Mouse (Mus musculus): ENCODE measurements around the gene Cct6b.

Gene Cct6b

DNA sequence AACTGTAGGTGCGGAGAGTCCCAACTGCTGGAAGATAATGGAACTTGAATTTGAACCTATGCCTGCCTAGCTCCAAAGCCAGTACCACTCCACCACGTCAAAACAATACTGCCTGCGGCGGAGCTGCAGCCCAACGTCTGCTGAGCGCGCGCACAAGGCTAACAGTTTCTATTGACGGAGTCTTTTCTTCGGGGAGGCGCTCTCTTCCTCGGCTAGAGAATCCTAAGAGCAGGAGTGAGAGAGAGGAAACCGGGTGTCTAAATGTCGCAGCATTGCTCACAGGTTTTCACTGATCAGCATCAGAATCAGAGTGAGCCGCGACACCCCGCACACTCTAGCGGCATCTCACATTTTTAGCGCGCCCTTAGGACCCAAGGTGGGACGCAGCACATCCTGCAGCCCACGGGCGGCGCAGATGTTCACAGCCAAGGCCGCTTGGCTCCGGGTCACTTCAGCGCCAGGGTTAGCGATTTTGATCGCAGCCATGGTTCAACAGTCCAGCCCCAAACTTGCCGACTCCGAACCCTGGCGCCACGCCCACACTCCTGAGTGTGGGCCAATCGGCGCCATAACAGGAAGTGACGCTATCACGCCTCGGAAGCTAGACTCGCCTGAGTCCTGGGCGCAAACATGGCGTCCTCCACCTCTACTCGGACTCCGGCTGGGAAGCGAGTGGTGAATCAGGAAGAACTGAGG lies at the start of gene Cct6b, which contains the start of gene Zfp830:
TSS of gene Cct6b (minus strand) at position 580 of the 696 bp plus-strand sequence.
TSS of gene Zfp830 (plus strand) at position 604 of the 696 bp plus-strand sequence.
- peak; percentile 91 to 94 for DNase-seq (ENCODE audit: low spot score in 2 of 2)

DNA sequence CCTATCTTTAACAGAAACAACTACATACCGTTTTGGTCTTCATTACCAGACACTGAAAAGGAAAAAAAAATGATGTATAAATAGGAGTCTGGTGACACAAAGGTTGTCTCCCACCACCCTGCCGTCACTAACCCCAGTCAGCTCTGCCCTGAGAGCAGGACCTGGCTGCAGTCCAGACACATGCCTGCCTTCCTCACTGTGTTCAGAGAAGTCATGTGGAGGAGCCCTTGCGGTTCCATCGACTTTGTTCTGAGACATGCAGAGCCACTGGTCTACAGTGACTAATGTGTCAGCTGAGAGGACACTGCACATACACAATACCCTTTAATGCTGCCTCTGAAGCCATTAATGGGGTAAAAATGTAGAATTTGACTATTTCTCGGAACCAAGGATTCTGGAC lies 44.4 kb upstream of the Cct6b start:
- no peak for DNase-seq (ENCODE audit: low spot score in 2 of 2)

DNA sequence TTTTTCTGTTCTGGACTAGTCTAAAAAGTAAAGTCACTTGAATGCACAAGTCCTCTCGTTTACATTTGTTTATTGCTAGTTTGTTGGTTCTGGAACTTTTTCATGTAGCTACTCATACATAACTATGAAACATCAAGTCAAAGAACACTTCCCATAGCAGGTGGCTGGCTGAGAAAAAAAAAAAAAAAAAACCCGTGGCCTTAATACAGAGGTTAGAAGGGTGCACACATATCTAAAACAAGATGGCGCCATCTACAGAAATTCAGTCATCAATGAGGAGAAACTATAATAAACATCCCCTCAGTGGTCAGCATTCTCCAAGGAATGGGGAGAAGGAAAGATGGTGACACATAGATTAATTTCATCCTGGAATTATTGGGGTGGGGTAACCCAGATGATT lies 43.2 kb upstream of the Cct6b start:
- no peak for DNase-seq (ENCODE audit: low spot score in 2 of 2)

DNA sequence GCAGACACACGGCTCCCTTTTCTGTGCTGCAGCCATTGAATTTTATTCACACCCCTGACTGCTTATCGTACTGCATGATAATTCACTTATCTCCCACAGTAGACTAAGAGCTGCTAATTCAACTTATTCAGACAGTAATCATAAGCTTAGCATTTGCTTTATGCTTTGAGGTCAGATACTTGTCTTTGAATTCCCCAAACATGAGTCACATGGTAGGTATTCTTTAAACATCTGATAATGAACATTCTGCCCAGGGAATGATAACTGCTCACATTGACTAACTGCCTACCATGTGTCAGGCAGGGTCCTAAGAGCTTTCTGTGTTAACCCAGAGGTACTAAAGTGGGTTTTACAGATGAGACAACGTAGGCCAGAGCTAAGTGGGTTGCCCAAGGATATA lies 42.5 kb upstream of the Cct6b start:
- DNase-seq (ENCODE audit: low spot score in 2 of 2), result no peak

DNA sequence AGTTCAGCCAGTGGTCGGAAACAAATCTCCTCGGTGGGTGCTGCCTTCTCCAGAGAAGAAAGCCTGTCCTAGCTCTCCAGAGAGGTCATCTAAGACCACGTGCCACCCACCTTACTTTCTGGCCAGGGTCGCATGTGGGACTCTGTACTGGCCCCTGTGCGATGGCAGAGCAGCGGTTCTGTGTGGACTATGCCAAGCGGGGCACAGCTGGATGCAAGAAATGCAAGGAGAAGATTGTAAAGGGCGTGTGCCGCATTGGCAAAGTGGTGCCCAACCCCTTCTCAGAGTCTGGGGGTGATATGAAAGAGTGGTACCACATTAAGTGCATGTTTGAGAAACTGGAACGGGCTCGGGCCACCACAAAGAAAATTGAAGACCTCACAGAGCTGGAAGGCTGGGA lies 19.3 kb upstream of the Cct6b start:
- no peak for DNase-seq (ENCODE audit: low spot score in 2 of 2)

DNA sequence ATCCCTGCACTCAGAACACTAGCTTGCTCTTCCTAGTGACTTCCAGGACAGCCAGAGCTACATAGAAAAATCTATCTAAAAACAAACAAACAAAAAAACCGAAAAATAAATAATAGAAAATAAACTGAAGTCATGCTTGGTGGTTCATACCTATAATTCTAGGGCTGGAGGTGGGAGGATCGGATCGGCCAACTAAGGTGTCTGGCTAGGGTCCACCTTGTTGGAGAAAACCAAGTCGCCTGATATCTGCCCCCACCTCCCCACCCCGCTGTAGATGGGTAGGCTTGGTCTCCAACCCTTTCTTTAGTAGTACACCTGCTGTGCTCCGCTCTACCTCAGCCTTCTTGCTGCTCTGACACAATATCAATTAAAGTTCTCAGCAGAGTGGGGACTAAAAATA lies 18.1 kb upstream of the Cct6b start:
- DNase-seq (ENCODE audit: low spot score in 2 of 2), result no peak

DNA sequence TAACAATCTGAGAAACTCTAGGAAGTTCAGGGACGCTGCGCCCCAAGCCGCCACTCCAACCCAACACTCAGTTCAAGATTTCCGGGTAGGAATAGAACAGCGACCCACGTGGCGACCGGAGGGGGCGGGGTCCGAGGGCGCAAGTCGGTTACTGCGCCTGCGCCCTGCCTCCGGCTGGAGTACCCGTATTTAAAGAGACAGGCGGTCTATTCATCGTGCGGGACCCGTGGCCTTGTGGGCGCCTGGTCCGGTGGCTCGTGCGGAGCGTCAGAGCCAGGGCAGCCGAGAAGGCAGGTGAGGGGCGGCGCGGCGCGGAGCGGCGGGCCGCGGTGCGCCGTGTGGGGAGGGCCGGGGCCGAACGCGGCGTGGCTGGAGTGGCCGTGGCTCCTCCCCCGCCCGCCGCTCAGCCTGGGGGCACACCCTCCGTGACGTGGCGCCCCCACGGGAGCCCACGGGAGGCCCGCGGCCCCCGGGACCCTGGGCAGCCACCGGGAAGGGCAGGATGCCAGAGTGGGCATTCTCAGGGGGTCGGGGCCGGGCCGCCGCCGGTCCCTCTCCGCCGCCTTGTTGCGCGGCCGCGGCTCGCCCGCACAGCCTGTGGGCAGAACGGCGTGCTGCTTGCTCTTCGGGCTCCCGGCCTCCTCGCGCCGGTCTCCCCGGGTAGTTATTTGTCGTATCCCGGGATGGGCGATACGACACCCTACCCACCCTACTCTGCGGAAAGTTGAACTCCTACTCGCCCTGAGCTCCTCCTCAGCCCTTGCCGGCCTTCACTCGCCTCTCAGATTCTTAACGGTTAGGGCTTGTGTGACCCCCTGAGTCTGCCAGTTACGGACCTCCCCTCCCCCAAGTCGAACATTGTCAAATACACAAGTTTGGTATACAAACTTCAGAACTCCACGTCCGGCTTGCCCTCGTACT lies 17.1 kb upstream of the Cct6b start, which contains the start of gene Lig3:
TSS of gene Lig3 (plus strand) at position 126 of the 921 bp plus-strand sequence.
- peak; percentile 92 to 93 for DNase-seq (ENCODE audit: low spot score in 2 of 2)

DNA sequence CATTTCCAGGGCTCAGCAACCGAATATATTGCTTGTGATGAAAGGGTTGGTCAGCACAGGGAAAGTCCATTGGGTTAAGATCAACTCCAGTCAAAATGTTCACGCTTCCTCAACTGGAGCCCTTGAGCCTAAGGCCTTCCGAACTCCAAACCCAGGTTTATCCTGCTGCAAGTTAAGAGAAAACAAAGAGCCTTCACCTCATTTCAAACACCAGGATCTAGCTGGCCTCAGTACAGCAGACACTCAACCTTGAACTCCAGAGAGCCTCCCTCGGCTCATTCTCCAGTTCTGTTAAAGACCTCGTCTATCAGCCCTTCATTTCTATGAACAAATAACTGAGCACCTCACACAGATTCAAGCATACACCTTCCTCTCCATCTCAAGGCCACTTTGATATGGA lies 16.0 kb upstream of the Cct6b start:
- no peak for DNase-seq (ENCODE audit: low spot score in 2 of 2)

DNA sequence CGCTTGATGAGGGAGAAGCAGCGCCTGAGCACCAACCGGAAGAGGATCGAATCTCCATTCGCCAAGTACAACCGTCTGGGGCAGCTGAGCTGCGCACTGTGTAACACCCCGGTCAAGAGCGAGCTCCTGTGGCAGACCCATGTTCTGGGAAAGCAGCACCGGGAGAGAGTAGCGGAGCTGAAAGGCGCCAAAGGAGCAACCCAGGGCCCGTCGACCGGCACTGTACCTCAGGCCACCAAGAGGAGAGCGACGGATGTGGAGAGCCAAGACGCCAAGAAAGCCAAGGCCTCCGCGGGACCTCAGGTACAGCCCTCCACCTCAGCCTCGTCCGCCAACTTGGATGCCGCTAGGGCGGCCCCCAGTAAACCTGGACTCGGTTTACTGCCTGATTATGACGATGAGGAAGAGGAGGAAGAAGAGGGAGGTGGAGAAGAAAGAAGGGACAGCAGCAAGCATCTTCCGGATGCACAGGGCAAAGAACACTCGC lies 360 bp upstream of the Cct6b start:
- DNase-seq (ENCODE audit: low spot score in 2 of 2), result no peak

DNA sequence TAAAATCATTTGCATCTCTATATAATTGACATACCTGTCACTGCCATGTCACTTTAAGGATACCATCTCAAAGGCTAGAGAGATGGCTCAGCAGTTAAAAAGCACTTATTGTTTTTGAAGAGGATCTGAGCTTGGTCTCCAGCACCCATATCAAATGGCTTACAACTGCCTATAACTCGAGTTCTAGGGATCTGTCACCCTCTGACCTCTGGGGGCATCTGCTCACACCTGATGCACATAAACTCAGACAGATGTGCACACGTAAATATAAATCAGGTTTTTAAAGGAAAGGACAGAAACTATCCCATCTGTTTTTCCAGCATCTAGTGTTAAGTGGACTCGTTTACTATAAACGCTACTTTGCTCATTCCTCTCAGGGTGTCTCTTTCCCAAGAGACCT lies 860 bp downstream of the Cct6b start:
- no peak for DNase-seq (ENCODE audit: low spot score in 2 of 2)

DNA sequence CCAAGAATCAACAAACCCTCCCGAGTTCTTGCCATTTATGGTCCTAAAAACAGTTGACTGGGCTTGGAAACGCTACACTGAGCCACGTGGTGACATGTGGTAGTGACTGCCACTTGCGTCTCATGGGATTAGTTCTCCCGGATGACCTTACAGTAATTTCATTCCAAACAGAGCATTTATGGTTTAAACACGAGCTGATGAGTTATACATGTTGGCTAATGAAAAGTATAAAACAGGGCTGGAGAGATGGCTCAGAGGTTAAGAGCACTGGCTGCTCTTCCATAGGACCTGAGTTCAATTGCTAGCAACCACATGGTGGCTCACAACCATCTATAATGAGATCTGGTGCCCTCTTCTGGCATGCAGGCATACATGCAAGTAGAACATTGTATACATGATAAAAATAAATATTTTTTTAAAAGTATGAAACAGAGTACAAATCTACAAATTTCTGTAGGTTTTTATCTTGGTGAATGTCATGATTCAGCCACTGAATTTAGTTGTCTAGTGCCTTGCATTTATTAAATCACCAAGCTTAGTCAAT lies 1.8 kb downstream of the Cct6b start:
- DNase-seq (ENCODE audit: low spot score in 2 of 2), result no peak

DNA sequence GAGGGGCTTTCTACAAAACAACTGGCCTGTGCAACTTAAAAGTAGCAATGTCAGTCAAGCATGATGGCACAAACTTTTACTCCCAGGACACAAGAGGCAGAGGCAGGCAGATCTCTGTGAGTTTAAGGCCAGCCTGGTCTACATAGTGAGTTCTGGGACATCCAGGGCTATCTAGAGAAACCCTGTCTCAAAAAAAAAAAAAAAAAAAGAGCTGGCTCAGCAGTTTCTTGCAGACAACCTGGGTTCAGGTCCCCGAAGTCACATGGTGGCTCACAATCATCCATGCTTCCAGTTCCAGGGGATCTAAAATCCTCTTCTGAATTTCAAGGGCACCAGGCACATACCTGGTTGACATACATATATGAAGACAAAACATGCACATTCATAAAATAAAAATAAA lies 8.2 kb downstream of the Cct6b start:
- no peak for DNase-seq (ENCODE audit: low spot score in 2 of 2)

DNA sequence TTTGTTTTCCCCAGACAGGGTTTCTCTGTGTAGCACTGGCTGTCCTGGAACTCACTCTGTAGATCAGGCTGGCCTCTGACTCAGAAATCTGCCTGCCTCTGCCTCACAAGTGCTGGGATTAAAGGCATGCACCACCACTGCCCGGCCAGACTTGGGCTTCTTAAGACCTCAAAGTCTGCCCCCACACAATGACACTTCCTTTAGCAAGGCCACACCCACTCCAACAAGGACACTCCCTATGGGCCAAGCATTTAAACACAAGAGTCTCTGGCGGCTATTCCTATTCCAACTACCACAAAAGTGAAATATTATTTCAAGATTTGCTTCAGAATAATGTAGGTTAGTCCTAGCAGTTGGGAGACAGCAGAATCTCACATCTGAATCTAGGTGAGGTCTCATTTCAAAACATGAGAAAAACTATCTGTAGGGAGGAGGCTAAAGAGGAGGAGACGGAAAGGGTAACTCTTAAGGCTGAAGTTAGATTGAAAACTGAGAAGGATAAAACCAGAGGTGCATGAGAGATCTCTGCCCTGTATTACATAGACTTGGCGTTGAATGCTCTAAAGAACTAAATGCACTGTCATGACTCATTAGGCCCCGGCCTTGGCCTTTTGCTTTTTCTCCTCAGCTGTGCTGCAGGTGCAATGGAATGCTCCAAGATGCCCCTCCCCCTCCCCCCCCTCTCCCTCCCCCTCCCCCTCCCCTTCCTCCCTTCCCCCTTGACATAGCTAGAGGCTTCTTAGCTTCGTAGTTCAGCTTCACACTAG lies 11.6 kb downstream of the Cct6b start:
- DNase-seq (ENCODE audit: low spot score in 2 of 2), result no peak

DNA sequence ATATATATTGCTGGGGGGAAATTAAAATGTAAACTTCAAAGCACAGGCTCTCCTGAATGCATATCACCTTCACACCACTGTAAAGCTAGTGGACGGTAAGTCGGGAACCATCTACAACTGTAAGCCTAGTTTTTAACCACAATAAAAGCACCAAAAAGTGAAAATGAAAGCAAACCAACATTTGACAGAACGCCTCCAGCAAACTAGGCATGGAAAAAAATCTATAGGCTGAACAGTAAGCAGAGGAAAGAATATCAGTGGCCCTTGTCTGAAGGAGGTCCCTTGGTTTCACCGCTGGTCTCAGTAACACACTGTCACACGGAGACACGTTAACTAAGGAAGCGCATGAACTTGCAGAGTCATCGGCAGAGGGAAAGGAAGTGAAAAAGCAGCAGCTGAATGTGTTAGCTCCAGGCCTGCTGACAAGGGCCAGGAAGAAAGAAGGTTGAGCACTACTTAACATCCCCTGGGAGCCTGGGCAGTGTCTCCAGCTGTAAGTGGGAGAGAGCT lies 17.2 kb downstream of the Cct6b start:
- DNase-seq (ENCODE audit: low spot score in 2 of 2), result peak; percentile 57 to 67

DNA sequence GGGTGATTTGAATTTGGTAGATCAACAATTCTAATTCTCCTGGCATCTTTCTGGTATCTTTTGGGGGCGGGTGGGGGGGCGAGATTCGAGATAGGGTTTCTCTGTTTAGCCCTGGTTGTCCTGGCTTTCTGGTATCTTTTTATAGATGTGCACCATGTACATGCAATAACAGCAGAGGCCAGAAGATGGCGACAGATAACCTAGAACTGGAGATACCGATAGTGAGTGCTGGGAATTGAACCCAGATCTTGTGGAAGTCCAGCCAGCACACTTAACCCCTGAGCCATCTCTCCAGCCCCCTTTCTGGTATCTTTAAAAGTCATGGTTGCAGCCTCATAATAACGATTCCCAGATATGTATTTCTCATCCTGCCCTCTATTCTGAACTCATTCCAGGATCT lies 18.0 kb downstream of the Cct6b start:
- DNase-seq (ENCODE audit: low spot score in 2 of 2), result peak; percentile 39 to 63

DNA sequence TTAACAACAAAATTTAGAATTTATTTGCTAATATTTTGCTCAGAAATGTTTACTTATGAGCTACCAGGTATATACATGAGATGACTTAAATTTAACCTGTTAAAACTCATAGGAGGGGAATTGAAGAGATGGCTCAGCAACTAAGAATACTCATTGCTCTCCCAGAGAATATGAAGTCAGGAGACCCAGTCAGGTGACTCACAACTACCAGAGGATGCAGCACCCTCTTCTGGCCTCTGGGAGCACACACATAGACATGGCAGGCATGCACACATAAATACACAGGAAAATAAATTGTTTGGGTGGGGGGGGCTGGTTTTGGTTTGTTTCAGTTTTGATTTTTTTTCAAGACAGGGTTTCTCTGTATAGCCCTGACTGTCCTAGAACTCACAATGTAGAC lies 25.1 kb downstream of the Cct6b start:
- no peak for DNase-seq (ENCODE audit: low spot score in 2 of 2)

DNA sequence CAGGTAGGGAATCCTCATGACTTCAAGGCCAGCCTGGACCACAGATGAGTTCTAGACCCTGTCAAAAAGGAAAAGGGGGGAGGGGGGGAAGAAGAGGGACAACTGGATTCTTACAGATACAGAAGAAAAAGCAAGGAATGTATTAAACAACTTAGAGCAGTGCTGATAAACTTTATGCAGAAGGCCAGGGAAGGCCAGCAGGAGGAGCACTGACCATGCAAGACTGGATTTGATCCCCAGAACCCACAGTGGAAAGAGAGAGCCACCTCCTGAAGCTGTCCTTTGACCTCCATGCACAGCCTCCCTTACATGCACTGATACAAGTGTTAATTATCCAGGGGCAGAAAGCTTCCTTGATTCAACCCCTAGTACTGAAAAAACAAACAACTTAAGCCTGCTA lies 29.9 kb downstream of the Cct6b start:
- DNase-seq (ENCODE audit: low spot score in 2 of 2), result no peak

DNA sequence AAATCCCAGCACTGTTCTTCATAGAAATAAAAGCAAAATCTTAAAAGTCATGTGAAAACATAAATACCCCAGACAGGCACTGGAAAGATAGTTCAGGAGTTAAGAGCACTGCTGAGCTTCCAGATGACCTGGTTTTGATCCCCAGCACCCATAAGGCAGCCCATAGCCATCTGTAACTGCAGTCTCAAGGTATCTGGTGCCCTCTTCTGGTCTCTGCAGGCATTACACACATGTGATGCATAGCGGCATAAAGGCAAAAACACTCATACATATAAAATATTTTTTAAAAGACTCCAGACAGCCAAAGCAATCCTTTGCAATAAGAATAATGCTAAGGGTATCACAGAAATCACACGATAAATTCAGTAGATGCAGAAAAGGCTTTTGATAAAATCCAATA lies 37.3 kb downstream of the Cct6b start:
- DNase-seq (ENCODE audit: low spot score in 2 of 2), result no peak

DNA sequence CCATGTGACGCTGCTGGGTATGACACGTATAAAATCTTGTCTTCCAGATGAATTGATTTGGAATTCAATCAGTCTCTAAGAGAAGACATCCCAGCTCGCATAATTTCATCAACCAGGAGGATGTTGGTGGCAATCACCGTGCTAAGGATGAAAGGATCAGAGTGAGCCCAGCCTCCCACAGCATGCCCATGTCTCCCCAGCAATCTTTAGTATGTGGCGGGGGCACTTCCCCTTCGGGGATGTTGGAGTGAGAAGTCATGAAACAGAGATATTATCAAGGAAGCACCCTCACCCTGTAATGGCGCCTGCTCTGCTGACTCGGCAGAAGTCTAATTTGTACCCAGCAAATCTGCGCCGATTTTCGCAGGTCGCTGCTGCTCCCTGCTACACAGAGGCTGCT lies 44.8 kb downstream of the Cct6b start:
- no peak for DNase-seq (ENCODE audit: low spot score in 2 of 2)

DNA sequence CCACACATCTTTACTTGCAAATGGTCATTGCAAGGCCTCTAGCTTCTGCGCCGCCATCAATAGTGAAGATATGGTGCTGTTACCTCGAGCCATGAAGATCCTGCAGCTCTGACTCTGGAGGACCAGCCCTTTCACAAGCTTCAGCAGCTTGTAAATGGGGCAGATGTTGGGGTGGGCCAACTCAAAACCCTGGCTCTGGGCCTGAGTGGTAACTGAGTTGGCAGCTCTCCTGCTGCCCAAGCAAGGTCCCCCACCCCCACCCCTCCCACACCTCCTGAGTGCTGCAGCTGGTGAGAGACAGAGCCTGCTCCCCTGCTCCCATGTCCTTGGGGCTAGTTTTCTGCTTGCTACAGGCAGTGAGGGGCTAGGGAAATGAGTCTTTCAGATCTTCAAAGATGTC lies 51.4 kb downstream of the Cct6b start:
- DNase-seq (ENCODE audit: low spot score in 2 of 2), result no peak

DNA sequence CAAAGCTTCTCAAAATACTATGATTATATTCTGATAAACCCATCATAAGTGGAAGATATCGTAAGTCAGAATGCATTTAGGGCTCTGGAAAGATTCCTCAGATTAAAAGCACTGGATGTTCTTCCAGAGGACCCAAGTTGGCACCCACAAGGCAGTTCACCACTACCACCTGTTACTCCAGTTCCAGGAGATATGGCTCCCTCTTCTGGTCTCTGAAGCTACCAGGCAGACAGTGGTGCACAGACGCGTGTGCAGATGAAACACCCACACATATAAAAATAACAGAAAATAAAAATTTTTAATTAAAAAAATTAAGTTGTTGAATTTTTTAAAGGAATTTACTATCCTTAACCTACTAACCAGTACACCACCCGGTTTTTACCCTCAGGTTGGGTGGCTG lies 55.2 kb downstream of the Cct6b start:
- no peak for DNase-seq (ENCODE audit: low spot score in 2 of 2)

DNA sequence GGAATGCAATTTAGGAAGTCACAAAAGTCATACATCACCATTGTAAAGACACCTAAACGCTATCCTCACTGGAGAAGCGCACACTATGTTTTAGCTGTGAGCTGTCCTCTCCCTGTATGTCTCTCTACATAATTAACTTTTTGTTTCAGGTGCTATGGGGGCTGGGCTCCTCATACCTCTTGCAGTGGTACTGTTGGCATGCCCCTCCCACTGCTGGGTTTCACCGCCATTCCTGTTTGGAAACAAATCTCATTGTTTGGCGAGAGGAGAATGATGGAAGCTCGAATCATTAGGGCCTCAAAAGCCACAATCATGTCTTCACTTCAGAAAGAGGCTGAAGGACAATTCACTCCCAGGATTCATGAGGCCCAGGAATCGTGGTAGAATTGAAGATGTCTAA lies 59.0 kb downstream of the Cct6b start:
- no peak for DNase-seq (ENCODE audit: low spot score in 2 of 2)

Data from spleen, postnatal 36 days (tissue).